Mouse (Mus musculus): ENCODE results near the gene Sh3bp1.

Sh3bp1 gene

DNA sequence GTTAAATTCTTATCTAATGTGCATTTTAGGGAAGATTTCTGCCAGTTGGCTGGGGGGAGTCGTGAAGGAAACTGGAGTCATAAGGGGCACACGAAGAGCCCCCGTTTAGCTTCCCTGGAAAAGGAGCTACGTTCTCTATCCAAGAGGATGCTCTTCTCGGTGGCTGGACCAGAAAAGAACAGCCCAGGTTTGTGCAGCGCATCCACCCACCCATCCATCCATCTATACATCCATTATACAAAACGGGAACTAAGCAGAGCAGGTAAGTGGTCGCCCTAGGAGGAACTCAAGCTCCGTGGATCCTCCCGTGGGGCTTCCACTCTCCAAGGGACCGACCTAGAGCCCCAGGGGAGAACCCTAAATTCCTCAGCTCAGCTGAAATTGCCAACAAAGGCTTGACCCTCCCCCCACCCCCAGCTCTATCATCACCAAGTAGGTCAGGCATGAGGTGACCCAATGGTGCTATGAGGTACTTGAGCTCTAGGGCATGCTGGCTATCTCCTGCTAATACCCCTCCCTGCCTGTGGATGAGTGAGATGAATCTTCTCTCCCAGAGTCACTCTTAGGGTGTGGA lies 48.7 kb downstream of the Sh3bp1 start:
- DNase-seq = peak in 1 of 2 experiments; percentile 47

DNA sequence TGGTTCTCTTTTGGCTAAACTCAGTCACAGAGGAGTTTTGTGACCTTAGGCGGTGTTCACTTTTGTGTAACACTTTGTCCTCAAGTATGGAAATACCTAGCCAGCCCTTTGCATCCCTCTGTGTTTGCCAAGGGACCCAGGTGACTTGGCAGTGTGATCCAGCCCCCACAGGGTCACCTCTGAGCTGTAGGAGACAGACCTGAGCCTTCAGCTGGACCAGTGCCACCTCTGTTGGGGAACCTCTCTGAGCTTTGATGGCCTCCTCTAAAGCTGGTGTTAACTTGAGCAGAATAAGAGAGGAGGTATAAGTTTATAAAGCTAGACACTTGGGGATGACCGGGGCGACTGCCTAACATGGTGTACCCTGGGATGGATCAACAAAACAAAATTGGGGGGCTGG lies 49.3 kb downstream of the Sh3bp1 start:
- DNase-seq = peak; percentile 55 to 68

DNA sequence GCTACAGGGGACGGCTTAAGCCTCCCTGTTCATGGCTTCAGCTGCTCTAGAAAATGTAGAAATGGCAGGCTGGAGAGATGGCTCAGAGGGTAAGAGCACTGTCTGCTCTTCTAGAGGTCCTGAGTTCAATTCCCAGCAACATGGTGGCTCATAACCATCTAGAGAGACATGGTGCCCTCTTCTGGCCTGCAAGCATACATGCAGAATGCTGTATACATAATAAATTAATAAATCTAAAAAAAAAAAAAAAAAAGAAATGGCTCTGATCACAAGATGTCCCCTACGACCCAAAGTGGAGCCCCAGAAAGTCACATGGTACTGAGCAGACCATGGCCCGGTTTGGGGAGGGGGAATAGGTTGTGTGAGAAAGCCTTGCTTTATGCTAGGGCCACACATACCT lies 56.1 kb downstream of the Sh3bp1 start:
- no peak for DNase-seq

DNA sequence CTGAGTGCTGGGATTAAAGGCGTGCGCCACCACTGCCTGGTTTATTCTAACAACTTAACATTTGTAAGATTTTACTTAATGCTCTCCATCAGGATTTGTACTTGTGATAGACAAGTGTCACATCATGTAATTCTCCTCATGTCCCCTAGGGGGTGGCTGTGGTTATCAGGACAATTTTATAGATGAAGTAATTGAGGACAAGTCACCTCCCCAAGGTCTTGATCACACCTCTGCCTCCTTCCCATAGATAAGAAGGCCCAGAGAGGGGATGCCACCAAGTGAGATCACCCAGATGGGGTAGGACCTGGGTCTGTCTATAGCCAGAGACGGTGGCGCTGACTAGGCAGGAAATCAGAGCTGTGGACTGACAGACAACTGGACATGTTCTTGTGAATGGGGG lies 56.8 kb downstream of the Sh3bp1 start:
- DNase-seq = peak in 1 of 2 experiments; percentile 36

DNA sequence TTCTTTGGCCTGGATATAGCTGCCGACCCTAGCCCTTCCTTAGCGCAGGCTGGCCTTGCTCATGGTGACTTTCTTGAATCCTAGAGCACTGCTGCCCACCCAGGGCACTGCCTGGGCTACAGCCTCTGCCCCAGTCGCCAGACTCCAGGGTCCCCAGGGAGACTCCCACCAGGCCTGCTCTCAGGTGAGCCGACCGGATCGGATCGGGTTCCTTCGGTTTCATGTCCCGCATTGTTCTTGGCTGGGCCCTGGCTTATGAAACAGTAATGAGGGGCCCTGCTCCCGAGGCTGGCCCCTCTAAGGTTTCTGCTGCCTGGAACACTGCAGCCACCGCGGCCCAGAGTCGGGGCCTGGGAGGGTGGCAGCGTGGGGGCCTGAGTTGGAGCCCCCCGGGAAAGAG lies 57.5 kb downstream of the Sh3bp1 start:
- DNase-seq = no peak

DNA sequence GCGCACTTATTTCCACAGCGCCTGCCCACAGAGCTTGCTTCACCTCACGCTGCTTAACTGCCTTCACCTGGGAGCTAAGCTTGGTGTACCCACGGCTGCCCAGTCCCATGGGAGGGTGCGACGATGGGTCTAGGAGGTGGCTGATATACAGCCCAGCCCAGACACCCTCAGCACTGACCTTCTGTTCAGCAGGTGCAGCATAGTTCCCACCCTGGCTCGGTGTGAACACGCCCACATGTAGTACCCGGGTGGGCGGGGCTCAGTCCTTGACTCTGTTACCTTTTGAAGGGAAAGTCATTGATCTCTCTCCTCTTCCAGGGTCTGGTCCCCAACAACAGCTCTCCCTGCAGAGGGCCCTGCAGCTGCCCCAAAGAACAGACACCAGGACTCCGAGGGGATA lies 60.0 kb downstream of the Sh3bp1 start:
- no peak for DNase-seq

DNA sequence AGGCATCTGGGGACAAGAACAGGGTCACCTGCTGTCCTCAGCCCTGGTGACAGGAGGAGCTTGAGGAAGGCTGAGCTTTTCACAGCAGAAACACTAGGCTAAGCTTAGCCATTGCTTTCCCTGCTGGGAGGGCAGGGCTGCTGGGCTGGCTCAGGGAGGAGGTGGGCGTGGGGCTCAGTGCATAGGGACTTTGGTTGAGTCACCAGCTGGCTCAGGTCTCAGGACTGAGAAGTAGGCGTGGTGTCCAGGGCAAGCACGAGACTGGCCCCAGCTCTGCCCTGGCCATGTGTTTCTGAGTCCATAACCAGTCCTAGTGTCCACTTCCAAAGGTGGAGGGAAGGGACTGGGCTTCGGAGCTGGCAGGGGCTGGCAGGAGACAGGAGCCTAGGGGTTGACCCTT lies 60.5 kb downstream of the Sh3bp1 start:
- no peak for DNase-seq

Data from cerebellum, postnatal 14 days (tissue).